Mouse (Mus musculus): ENCODE data around the gene Dmwd. TPM values are rescaled to one million over a fixed set of nuclear protein-coding genes. Genes with fewer than 3 reads are reported as not detected.

The Dmwd gene
- total RNA-seq (2021) = 10 to 100 TPM; 21.6 to 26.1 TPM
- long read RNA-seq, experiment 1, transcript Dmwd-201 (5 exons, 2,494 nt) = major isoform, 6 of 14 reads
- long read RNA-seq, experiment 1, partial matches to known transcripts = 2 of 14 reads
- long read RNA-seq, experiment 1, other reads (novel, unspliced or antisense) = 3 of 14 reads
- long read RNA-seq, experiment 2, transcript Dmwd-202 (4 exons, 2,388 nt) = minor isoform, 7 of 29 reads
- long read RNA-seq, experiment 2, transcript Dmwd-201 (5 exons, 2,494 nt) = major isoform, 16 of 29 reads
- long read RNA-seq, experiment 2, partial matches to known transcripts = 6 of 29 reads
- long read RNA-seq, experiment 2, other reads (novel, unspliced or antisense) = 0 of 29 reads

GRCm38 (mm10) chr7:19075723-19076585 is at the start of gene Dmwd:
TSS of gene Dmwd (plus strand) at chr7:19076227.
- intact Hi-C loops (cut with DNase I) = no loop called here
- peak; percentile 88 for DNase-seq

GRCm38 (mm10) chr7:19028067-19028466 is 48.0 kb upstream of the Dmwd start:
- DNase-seq = no peak
- intact Hi-C loops (cut with DNase I) = no loop called here

GRCm38 (mm10) chr7:19029084-19029653 is 46.9 kb upstream of the Dmwd start:
- no peak for DNase-seq
- intact Hi-C loops (cut with DNase I) = no loop called here

- no peak for DNase-seq
- intact Hi-C loops (cut with DNase I) = no loop called here
Observed at GRCm38 (mm10) chr7:19031641-19032040, 44.4 kb upstream of the Dmwd start.

GRCm38 (mm10) chr7:19044616-19045015 is 31.4 kb upstream of the Dmwd start:
- intact Hi-C loops (cut with DNase I) = loop anchor here (1.0 kb wide), 1 partner anchor 14 kb away; no protein-coding TSS in a partner anchor

GRCm38 (mm10) chr7:19046286-19047069 is 29.5 kb upstream of the Dmwd start:
- peak; percentile 47 to 54 for DNase-seq
- intact Hi-C loops (cut with DNase I) = no loop called here

More at GRCm38 (mm10) chr7:19044616-19045015, 31.4 kb upstream of the Dmwd start:
- no peak for DNase-seq

GRCm38 (mm10) chr7:19048006-19048527 is 28.0 kb upstream of the Dmwd start:
- intact Hi-C loops (cut with DNase I) = no loop called here
- DNase-seq = no peak

- intact Hi-C loops (cut with DNase I) = no loop called here
- no peak for DNase-seq
Observed at GRCm38 (mm10) chr7:19049252-19049651, 26.8 kb upstream of the Dmwd start.

- intact Hi-C loops (cut with DNase I) = no loop called here
Observed at GRCm38 (mm10) chr7:19050172-19050571, 25.9 kb upstream of the Dmwd start.

GRCm38 (mm10) chr7:19051161-19051560 is 24.9 kb upstream of the Dmwd start:
- intact Hi-C loops (cut with DNase I) = no loop called here
- DNase-seq = no peak

More at GRCm38 (mm10) chr7:19050172-19050571, 25.9 kb upstream of the Dmwd start:
- DNase-seq = no peak

GRCm38 (mm10) chr7:19052345-19053135 is 23.5 kb upstream of the Dmwd start:
- intact Hi-C loops (cut with DNase I) = no loop called here
- DNase-seq = peak in 1 of 2 experiments; percentile 51

GRCm38 (mm10) chr7:19053136-19053532 is 22.9 kb upstream of the Dmwd start:
- DNase-seq = no peak
- intact Hi-C loops (cut with DNase I) = no loop called here

- intact Hi-C loops (cut with DNase I) = no loop called here
- no peak for DNase-seq
Observed at GRCm38 (mm10) chr7:19054047-19054776, 21.8 kb upstream of the Dmwd start, which contains the start of gene Rsph6a. TSS of gene Rsph6a (plus strand) at chr7:19054690.

- no peak for DNase-seq
- intact Hi-C loops (cut with DNase I) = no loop called here
Observed at GRCm38 (mm10) chr7:19054777-19055076, 21.3 kb upstream of the Dmwd start.

- intact Hi-C loops (cut with DNase I) = no loop called here
- DNase-seq = no peak
Observed at GRCm38 (mm10) chr7:19055108-19055507, 20.9 kb upstream of the Dmwd start.

GRCm38 (mm10) chr7:19057405-19057804 is 18.6 kb upstream of the Dmwd start:
- intact Hi-C loops (cut with DNase I) = no loop called here
- DNase-seq = no peak

GRCm38 (mm10) chr7:19065896-19066295 is 10.1 kb upstream of the Dmwd start:
- intact Hi-C loops (cut with DNase I) = no loop called here
- DNase-seq = no peak

- intact Hi-C loops (cut with DNase I) = no loop called here
- DNase-seq = no peak
Observed at GRCm38 (mm10) chr7:19067063-19067462, 9.0 kb upstream of the Dmwd start.

GRCm38 (mm10) chr7:19067935-19068334 is 8.1 kb upstream of the Dmwd start:
- DNase-seq = peak in 1 of 2 experiments; percentile 15
- intact Hi-C loops (cut with DNase I) = loop anchor here (2.0 kb wide), 1 partner anchor 25 kb away; no protein-coding TSS in a partner anchor

All from gastrocnemius, postnatal 36 days (tissue).